ENCODE assay signal across 9 mouse cellular contexts in the genomic region with DNA sequence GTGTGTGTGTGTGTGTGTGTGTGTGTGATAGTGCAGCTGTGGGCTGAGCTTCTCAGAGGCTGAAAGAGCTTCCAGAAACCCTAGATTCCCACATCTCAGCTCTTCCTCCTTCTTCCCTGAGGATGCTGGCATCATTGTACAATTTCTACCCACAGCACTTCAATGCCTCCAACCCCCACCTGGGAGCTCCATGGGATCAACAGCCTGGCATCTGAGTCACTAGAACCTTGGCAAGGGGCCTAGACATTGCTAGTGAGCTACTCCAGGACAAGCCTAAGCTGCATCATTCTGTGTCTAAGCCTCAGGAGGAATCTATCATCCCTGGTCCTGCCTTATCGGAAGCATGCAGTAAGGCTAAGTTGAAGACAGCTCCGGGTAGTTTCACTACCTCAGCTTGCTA.
DNase-seq lines count a peak whose midpoint lies in the region.
"Had no signal": no experiment of that assay in that cellular context is flagged by ENCODE, and none has a peak within 500 bp of the region (broad histone marks: within the 10 kb centered on the region; RNA-seq: fewer than 3 reads in every experiment).

No protein-coding gene starts in this region.

- peak; percentile 71 for DNase-seq in adrenal gland, adult 2 months
- DNase-seq in adrenal gland, postnatal 4 days (ENCODE audit: low spot score in 2 of 2), result no peak
- peak; percentile 1 for DNase-seq in 3134 (ENCODE audit: extremely low read depth, insufficient read length, low spot score)
- DNase-seq in cerebellum, adult 11 months, result peak; percentile 32
- peak; percentile 79 for DNase-seq in layer of hippocampus, adult 9-11 months
- DNase-seq in thymus, adult 18-20 months, result no peak
- no peak for DNase-seq in urinary bladder, adult 18-20 months (ENCODE audit: low spot score in 2 of 2)
- no peak for DNase-seq in c-Kit-positive CD71-positive TER-119-positive erythroid progenitor cells, embryonic 14.5 days (ENCODE audit: low spot score)
- DNase-seq: kidney, postnatal 36 days had no signal

Comparison
In these comparisons a context has a peak if more than half of its experiments do, and no peak if none do; other contexts are left out.
1. DNase-seq: peak in adrenal gland, adult 2 months (single experiment), 3134 (single experiment), cerebellum, adult 11 months (single experiment) and layer of hippocampus, adult 9-11 months (single experiment); none in adrenal gland, postnatal 4 days (0 of 2), thymus, adult 18-20 months (0 of 2), urinary bladder, adult 18-20 months (0 of 2) and c-Kit-positive CD71-positive TER-119-positive erythroid progenitor cells, embryonic 14.5 days (single experiment).